Mouse (Mus musculus): ENCODE results near the gene Tnfrsf11a. TPM values are rescaled to one million over a fixed set of nuclear protein-coding genes. Genes with fewer than 3 reads are reported as not detected.
A peak's percentile ranks its signal among the peaks of the same experiment; 100 is the strongest.

Tnfrsf11a gene
- polyA plus RNA-seq, 1 experiment from 2014 or later: 0.42 TPM

DNA sequence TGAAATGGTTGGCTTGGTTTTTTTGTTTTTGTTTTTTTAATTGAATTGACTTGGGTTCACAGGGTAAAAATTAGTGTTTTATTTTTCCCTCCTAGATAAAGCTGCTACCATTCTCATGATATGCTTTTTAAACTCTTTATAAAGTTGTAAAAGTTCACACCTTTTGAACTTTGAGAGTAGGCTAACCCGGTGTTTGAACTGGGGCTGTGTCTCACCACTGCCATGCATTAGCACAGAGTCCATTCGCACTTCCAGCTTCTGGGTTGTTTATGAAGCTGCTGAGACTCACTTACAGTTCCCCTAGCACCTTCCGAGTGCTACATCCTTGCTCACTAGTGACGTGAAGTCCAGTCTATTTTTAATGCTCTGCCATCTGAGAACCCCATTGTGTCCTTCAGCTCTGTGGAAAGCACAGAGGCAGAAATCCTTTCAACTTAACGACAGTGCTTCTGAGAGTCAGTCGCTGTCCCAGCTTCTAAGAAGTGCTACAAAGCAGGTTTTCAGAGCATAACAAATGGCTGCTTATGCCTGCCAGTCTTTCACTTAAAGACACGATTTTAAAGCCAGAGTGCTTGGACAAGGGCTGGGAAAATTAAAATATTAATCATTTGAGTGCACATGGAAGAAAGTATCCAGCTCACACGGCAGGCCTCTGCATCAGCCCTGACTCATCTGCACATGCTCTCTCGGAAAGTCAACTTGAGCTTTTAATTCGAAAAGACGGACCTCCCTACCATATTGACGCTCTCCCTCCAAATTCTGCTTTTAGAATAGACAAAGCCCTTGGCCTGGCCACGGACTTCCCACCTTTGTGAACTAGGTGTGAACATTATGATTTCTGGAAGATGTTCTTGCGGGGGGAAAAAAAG lies 34.1 kb downstream of the Tnfrsf11a start:
- Histone ChIP-seq H3K4me3 (no peak overlapping the region), H3K9me3 (replicated peaks) (no peaks in the 10 kb centered on the region), H3K4me1 (replicated peaks) (no peaks in the 10 kb centered on the region), H3K9ac (no peak overlapping the region), H3K4me2 (no peak overlapping the region), H3K27me3 (no peaks in the 10 kb centered on the region), H3K36me3 (no peaks in the 10 kb centered on the region), H3K27ac (no peak overlapping the region)
- 54% methylated on average over 14 of the region's 14 CpGs for WGBS
- no peak for ATAC-seq (replicated peaks; ENCODE audit: insufficient number of reproducible peaks, insufficient read depth, low FRiP score, low read depth)

GRCm38 (mm10) chr1:105815310-105815709 lies 34.8 kb downstream of the Tnfrsf11a start:
- no peak overlapping the region for H3K4me3 ChIP-seq
- H3K27ac ChIP-seq: no peak overlapping the region
- no peak for ATAC-seq (replicated peaks; ENCODE audit: insufficient number of reproducible peaks, insufficient read depth, low FRiP score, low read depth)
- no peaks in the 10 kb centered on the region for H3K36me3 ChIP-seq
- H3K9ac ChIP-seq: no peak overlapping the region
- no peaks in the 10 kb centered on the region for H3K27me3 ChIP-seq
- no peak overlapping the region for H3K4me2 ChIP-seq
- H3K4me1 ChIP-seq (replicated peaks): no peaks in the 10 kb centered on the region
- no peaks in the 10 kb centered on the region for H3K9me3 ChIP-seq (replicated peaks)
- 85% methylated on average over 2 of the region's 2 CpGs for WGBS

DNA sequence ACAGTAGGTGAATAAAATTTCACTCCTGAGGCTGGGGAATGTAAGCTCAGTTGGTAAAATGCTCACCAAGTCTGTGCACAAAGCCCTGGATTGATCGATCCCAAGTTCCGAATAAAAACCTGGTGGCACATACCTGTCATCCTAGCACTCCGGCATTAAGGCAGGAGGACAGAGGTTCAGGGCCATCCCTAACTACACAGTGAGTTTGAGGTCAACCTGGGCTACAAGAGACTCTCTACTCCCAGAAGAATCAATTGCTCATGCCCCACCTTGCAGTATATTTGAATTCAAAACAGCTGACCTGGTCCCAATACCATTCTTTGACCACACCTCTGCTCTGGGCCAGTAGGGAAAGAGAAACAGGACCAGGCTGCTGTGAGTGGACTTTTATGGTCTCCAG lies 35.2 kb downstream of the Tnfrsf11a start:
- H3K36me3 ChIP-seq: no peaks in the 10 kb centered on the region
- WGBS: 86% methylated on average over 3 of the region's 3 CpGs
- no peak overlapping the region for H3K27ac ChIP-seq
- H3K9ac ChIP-seq: no peak overlapping the region
- no peaks in the 10 kb centered on the region for H3K4me1 ChIP-seq (replicated peaks)
- no peak for ATAC-seq (replicated peaks; ENCODE audit: insufficient number of reproducible peaks, insufficient read depth, low FRiP score, low read depth)
- no peaks in the 10 kb centered on the region for H3K9me3 ChIP-seq (replicated peaks)
- H3K4me2 ChIP-seq: no peak overlapping the region
- no peaks in the 10 kb centered on the region for H3K27me3 ChIP-seq
- no peak overlapping the region for H3K4me3 ChIP-seq

GRCm38 (mm10) chr1:105819031-105819430 lies 38.5 kb downstream of the Tnfrsf11a start:
- Histone ChIP-seq H3K27me3 (no peaks in the 10 kb centered on the region), H3K36me3 (no peaks in the 10 kb centered on the region), H3K4me1 (replicated peaks) (no peaks in the 10 kb centered on the region), H3K27ac (no peak overlapping the region), H3K4me3 (no peak overlapping the region), H3K9me3 (replicated peaks) (no peaks in the 10 kb centered on the region), H3K4me2 (no peak overlapping the region), H3K9ac (no peak overlapping the region)
- 52% methylated on average over 6 of the region's 6 CpGs for WGBS
- ATAC-seq (replicated peaks; ENCODE audit: insufficient number of reproducible peaks, insufficient read depth, low FRiP score, low read depth): no peak

DNA sequence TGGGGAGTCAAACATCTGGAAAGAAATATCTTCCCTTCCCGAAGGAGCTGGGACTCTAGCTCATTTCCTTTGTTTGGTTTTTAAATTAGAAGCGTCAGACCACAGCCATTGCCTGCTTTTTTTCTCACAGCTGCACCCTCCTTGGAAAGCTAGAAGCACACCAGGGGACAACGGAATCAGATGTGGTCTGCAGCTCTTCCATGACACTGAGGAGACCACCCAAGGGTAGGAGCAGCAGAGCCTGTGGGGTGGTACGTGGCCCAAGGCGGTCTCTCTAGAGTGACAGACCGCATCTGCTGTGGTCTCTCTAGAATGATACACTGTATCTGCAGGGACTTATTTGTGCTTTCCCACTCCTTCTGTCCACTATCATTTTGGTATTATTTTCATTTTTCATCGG lies 39.2 kb downstream of the Tnfrsf11a start:
- WGBS: 60% methylated on average over 7 of the region's 7 CpGs
- Histone ChIP-seq H3K4me3 (no peak overlapping the region), H3K27ac (no peak overlapping the region), H3K27me3 (no peaks in the 10 kb centered on the region), H3K36me3 (no peaks in the 10 kb centered on the region), H3K4me2 (no peak overlapping the region), H3K9ac (no peak overlapping the region), H3K4me1 (replicated peaks) (no peaks in the 10 kb centered on the region), H3K9me3 (replicated peaks) (no peaks in the 10 kb centered on the region)
- ATAC-seq (replicated peaks; ENCODE audit: insufficient number of reproducible peaks, insufficient read depth, low FRiP score, low read depth): no peak

- no peak overlapping the region for H3K27ac ChIP-seq
- no peak overlapping the region for H3K4me2 ChIP-seq
- 86% methylated on average over 4 of the region's 4 CpGs for WGBS
- ATAC-seq (replicated peaks; ENCODE audit: insufficient number of reproducible peaks, insufficient read depth, low FRiP score, low read depth): no peak
- H3K4me1 ChIP-seq (replicated peaks): no peaks in the 10 kb centered on the region
- H3K4me3 ChIP-seq: no peak overlapping the region
- H3K9me3 ChIP-seq (replicated peaks): no peaks in the 10 kb centered on the region
- H3K9ac ChIP-seq: no peak overlapping the region
- H3K27me3 ChIP-seq: no peaks in the 10 kb centered on the region
- H3K36me3 ChIP-seq: no peaks in the 10 kb centered on the region
These were observed 43.8 kb downstream of the Tnfrsf11a start for GRCm38 (mm10) chr1:105824356-105824755.

- 53% methylated on average over 4 of the region's 4 CpGs for WGBS
- Histone ChIP-seq H3K36me3 (no peaks in the 10 kb centered on the region), H3K4me2 (no peak overlapping the region)
These were observed 44.5 kb downstream of the Tnfrsf11a start for GRCm38 (mm10) chr1:105824980-105825379.

GRCm38 (mm10) chr1:105827374-105827773 lies 46.9 kb downstream of the Tnfrsf11a start:
- Histone ChIP-seq H3K36me3 (no peaks in the 10 kb centered on the region), H3K4me1 (replicated peaks) (no peaks in the 10 kb centered on the region), H3K9me3 (replicated peaks) (no peaks in the 10 kb centered on the region), H3K4me2 (no peak overlapping the region), H3K9ac (no peak overlapping the region), H3K27me3 (no peaks in the 10 kb centered on the region), H3K27ac (no peak overlapping the region), H3K4me3 (no peak overlapping the region)
- ATAC-seq (replicated peaks; ENCODE audit: insufficient number of reproducible peaks, insufficient read depth, low FRiP score, low read depth): no peak
- WGBS: 81% methylated on average over 7 of the region's 7 CpGs

More at GRCm38 (mm10) chr1:105824980-105825379, 44.5 kb downstream of the Tnfrsf11a start:
- Histone ChIP-seq H3K9ac (no peak overlapping the region), H3K4me3 (no peak overlapping the region), H3K4me1 (replicated peaks) (no peaks in the 10 kb centered on the region), H3K9me3 (replicated peaks) (no peaks in the 10 kb centered on the region), H3K27me3 (no peaks in the 10 kb centered on the region), H3K27ac (no peak overlapping the region)
- no peak for ATAC-seq (replicated peaks; ENCODE audit: insufficient number of reproducible peaks, insufficient read depth, low FRiP score, low read depth)

DNA sequence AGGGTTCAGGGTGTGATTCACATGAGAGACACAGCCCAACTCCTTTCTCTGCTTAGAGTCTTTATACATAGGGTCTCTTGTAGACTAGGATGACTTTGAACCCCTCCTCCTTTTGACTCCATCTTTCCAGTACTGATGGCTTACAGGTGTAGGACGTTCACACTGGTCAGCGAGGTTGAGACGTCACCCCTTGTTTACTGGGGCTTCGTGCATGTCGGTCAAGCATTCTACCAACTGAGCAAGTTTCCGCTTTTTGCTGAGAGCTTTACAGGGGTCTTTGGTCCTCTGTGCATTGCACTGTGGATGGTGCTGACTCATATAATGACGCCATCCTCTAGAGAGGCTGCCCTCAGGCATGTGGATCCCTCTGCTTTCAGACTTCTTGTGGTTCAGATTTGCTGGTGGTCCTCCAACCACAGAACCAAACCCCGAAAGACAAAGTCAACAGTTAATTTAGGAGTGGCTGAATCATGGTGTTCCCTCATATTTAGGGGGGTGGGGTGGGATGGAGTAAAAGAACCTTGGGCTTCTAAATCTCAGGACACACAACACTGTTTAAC lies 47.3 kb downstream of the Tnfrsf11a start:
- H3K4me3 ChIP-seq: no peak overlapping the region
- H3K9me3 ChIP-seq (replicated peaks): no peaks in the 10 kb centered on the region
- no peak overlapping the region for H3K9ac ChIP-seq
- H3K27ac ChIP-seq: no peak overlapping the region
- 84% methylated on average over 8 of the region's 8 CpGs for WGBS
- no peaks in the 10 kb centered on the region for H3K36me3 ChIP-seq
- no peak overlapping the region for H3K4me2 ChIP-seq
- H3K4me1 ChIP-seq (replicated peaks): no peaks in the 10 kb centered on the region
- H3K27me3 ChIP-seq: no peaks in the 10 kb centered on the region
- no peak for ATAC-seq (replicated peaks; ENCODE audit: insufficient number of reproducible peaks, insufficient read depth, low FRiP score, low read depth)

GRCm38 (mm10) chr1:105829171-105829570 lies 48.7 kb downstream of the Tnfrsf11a start:
- Histone ChIP-seq H3K4me3 (no peak overlapping the region), H3K36me3 (no peaks in the 10 kb centered on the region), H3K4me1 (replicated peaks) (no peaks in the 10 kb centered on the region), H3K27me3 (no peaks in the 10 kb centered on the region), H3K9ac (no peak overlapping the region), H3K9me3 (replicated peaks) (no peaks in the 10 kb centered on the region), H3K27ac (no peak overlapping the region), H3K4me2 (no peak overlapping the region)
- ATAC-seq (replicated peaks; ENCODE audit: insufficient number of reproducible peaks, insufficient read depth, low FRiP score, low read depth): no peak
- WGBS: 55% methylated on average over 5 of the region's 5 CpGs

DNA sequence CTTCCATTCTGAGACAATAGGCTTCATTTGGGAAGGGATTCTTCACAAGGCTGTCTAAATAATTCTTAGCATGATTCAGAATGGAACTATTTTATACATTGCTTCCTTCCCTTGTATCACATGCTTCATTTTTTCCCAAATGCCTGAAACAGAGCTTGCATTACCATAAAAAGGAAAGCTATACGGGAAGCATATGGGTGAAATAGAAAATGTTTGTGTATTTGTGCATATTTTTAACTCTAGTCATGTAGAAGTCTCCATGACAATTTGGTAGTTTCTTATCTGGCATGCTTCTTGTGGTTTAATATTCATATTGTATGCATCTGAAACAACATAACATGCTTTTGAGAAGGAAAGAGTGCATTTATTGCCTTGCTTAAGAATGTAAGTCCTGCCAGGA lies 52.3 kb downstream of the Tnfrsf11a start:
- WGBS: 76% methylated on average over 1 of the region's 1 CpGs
- no peaks in the 10 kb centered on the region for H3K36me3 ChIP-seq
- no peak overlapping the region for H3K4me3 ChIP-seq
- H3K9ac ChIP-seq: no peak overlapping the region
- ATAC-seq (replicated peaks; ENCODE audit: insufficient number of reproducible peaks, insufficient read depth, low FRiP score, low read depth): no peak
- no peaks in the 10 kb centered on the region for H3K27me3 ChIP-seq
- no peak overlapping the region for H3K4me2 ChIP-seq
- H3K27ac ChIP-seq: no peak overlapping the region
- H3K9me3 ChIP-seq (replicated peaks): no peaks in the 10 kb centered on the region
- no peaks in the 10 kb centered on the region for H3K4me1 ChIP-seq (replicated peaks)

DNA sequence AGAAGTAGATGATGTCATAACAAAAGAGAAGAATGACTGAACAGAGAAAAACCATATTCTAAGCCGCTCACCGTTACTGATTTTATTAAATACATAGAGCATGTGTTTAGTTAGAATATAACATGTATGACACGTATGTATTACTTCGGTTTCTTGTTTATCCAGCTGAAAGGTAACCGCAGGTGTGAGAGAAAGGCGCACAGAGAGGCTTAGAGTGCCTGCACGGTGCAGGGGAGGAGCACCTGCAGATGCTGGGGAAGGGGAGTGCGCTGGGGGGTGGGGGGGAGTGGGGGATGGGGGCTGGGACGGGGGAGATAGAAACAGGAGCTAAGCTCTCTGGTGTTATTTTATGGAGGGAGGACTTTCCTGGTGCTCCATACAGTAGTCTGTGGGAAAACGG lies 62.4 kb downstream of the Tnfrsf11a start:
- no peak for ATAC-seq (replicated peaks; ENCODE audit: insufficient number of reproducible peaks, insufficient read depth, low FRiP score, low read depth)
- 22% methylated on average over 10 of the region's 10 CpGs for WGBS
- Histone ChIP-seq H3K27ac (no peak overlapping the region), H3K4me1 (replicated peaks) (peaks cover 13% of the 10 kb centered on the region; the same call in 1 of the 2 replicates), H3K9ac (no peak overlapping the region), H3K4me3 (peak overlapping the region; percentile 10; the same call in 1 of the 2 replicates), H3K4me2 (peak overlapping the region; percentile 56), H3K9me3 (replicated peaks) (no peaks in the 10 kb centered on the region), H3K27me3 (peaks cover 8% of the 10 kb centered on the region), H3K36me3 (no peaks in the 10 kb centered on the region)

Measured in heart, embryonic 15.5 days (tissue).